Mouse (Mus musculus) heart, adult 2 months (tissue): ENCODE measurements at regions not wholly inside any gene's neighbourhood (a gene's known extent, or its start where the extent isn't known, plus 50 kb on each side); places are given as distances from the start of the nearest gene placed in this dataset.

Experiments
- CTCF ChIP-seq: fragments of 200-600 bp; IDR thresholded peaks from 2 replicates; pipeline ENCODE4 v1.8.1; 2022; ENCODE audit warnings: antibody characterized with exemption, mild to moderate bottlenecking, moderate library complexity
- EP300 ChIP-seq: fragments of 200-500 bp; IDR thresholded peaks from 2 replicates; pipeline ENCODE4 v1.6.1; 2011; ENCODE audit warnings: low read depth, low read length, control low read depth; ENCODE audit not compliant: insufficient read depth
- POLR2A ChIP-seq: fragments of 200-500 bp; IDR thresholded peaks from 2 replicates; pipeline ENCODE4 v1.6.1; 2011; ENCODE audit warnings: mild to moderate bottlenecking, low read depth, low read length, control low read depth; ENCODE audit not compliant: insufficient read depth

GRCm38 (mm10) chr7:73143902-73144301, 231.4 kb upstream of the Rgma start:
- no peak for TF ChIP-seq EP300
- no peak for TF ChIP-seq POLR2A
- no peak for TF ChIP-seq CTCF
